Mouse (Mus musculus): Measurements from ENCODE around the gene Rps16. TPM values are rescaled to one million over a fixed set of nuclear protein-coding genes. Genes with fewer than 3 reads are reported as not detected.

Rps16 gene
- polyA plus RNA-seq, 1 experiment from 2014 or later: 1,198 TPM

GRCm38 (mm10) chr7:28341381-28341780 is 9.1 kb upstream of the Rps16 start:
- H3K4me2 ChIP-seq (ENCODE audit: low read length): no peak overlapping the region
- 0 out of 2 replicates have a peak overlapping the region, but pooled peaks have one; percentile 36 for H3K27ac ChIP-seq
- H3K4me1 ChIP-seq (replicated peaks; ENCODE audit: insufficient read depth, low read length): 0 out of 2 replicates have a peak, but pooled peaks cover 4% of the 10 kb centered on the region
- H3K27me3 ChIP-seq (ENCODE audit: insufficient read depth, low read length): no peaks in the 10 kb centered on the region
- H3K4me3 ChIP-seq (replicated peaks; ENCODE audit: low read depth, low read length): no peak overlapping the region
- WGBS: 9% methylated on average over 7 of the region's 7 CpGs
- DNase-seq (ENCODE audit: low spot score) (peak; percentile 15), ATAC-seq (replicated peaks; ENCODE audit: low FRiP score, low read depth) (no peak)
- 0 out of 2 replicates have a peak overlapping the region, but pooled peaks have one; percentile 27 for H3K9ac ChIP-seq (ENCODE audit: low read depth, low read length)
- H3K36me3 ChIP-seq (ENCODE audit: insufficient read depth, low read length): no peaks in the 10 kb centered on the region
- no peak for TF ChIP-seq CTCF (IDR thresholded peaks at IDR 0.05; ENCODE audit: low read depth)
- no peaks in the 10 kb centered on the region for H3K9me3 ChIP-seq (replicated peaks; ENCODE audit: low read length)

GRCm38 (mm10) chr7:28344637-28345036 is 5.8 kb upstream of the Rps16 start:
- H3K4me2 ChIP-seq (ENCODE audit: low read length): no peak overlapping the region
- no peak overlapping the region; the same call in 1 of the 2 replicates for H3K27ac ChIP-seq
- no peak overlapping the region for H3K4me3 ChIP-seq (replicated peaks; ENCODE audit: low read depth, low read length)
- peak; percentile 68 for DNase-seq (ENCODE audit: low spot score)
- H3K9ac ChIP-seq (ENCODE audit: low read depth, low read length): no peak overlapping the region
- H3K4me1 ChIP-seq (replicated peaks; ENCODE audit: insufficient read depth, low read length): 0 out of 2 replicates have a peak, but pooled peaks cover under 1% of the 10 kb centered on the region
- ATAC-seq (replicated peaks; ENCODE audit: low FRiP score, low read depth): no peak
- H3K27me3 ChIP-seq (ENCODE audit: insufficient read depth, low read length): no peaks in the 10 kb centered on the region
- H3K36me3 ChIP-seq (ENCODE audit: insufficient read depth, low read length): no peaks in the 10 kb centered on the region
- TF ChIP-seq CTCF (IDR thresholded peaks at IDR 0.05; ENCODE audit: low read depth): peak; percentile 92
- H3K9me3 ChIP-seq (replicated peaks; ENCODE audit: low read length): no peaks in the 10 kb centered on the region
- 4% methylated on average over 4 of the region's 4 CpGs for WGBS

- no peak for DNase-seq (ENCODE audit: low spot score)
- no peak for TF ChIP-seq CTCF (IDR thresholded peaks at IDR 0.05; ENCODE audit: low read depth)
- Histone ChIP-seq H3K36me3 (ENCODE audit: insufficient read depth, low read length) (no peaks in the 10 kb centered on the region), H3K4me2 (ENCODE audit: low read length) (no peak overlapping the region), H3K4me3 (replicated peaks; ENCODE audit: low read depth, low read length) (no peak overlapping the region), H3K27ac (no peak overlapping the region), H3K4me1 (replicated peaks; ENCODE audit: insufficient read depth, low read length) (peaks cover 7% of the 10 kb centered on the region; the same call in 1 of the 2 replicates), H3K9ac (ENCODE audit: low read depth, low read length) (no peak overlapping the region), H3K9me3 (replicated peaks; ENCODE audit: low read length) (no peaks in the 10 kb centered on the region), H3K27me3 (ENCODE audit: insufficient read depth, low read length) (no peaks in the 10 kb centered on the region)
- no peak for ATAC-seq (replicated peaks; ENCODE audit: low FRiP score, low read depth)
- 45% methylated on average over 3 of the region's 3 CpGs for WGBS
Observed at GRCm38 (mm10) chr7:28347746-28348145, 2.7 kb upstream of the Rps16 start.

DNA sequence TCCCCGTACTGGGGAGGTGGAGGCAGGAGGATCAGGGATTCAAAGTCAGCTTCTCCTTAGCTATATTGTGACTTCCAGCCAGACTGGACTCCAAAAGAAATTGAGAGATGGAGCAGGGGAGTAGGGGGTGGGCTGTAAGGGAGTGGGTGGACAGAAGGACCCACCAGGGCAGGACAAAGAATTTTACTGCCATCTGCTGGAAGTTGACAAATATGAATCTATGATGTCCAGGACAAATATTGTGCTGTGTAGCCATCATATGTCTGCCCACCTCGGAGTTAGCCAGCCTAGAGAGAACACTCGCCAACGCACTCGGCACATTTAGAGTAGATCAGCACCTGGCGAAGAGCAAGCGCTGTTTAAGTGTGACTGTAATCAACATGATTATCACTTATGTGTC is 1.9 kb upstream of the Rps16 start:
- no peaks in the 10 kb centered on the region for H3K27me3 ChIP-seq (ENCODE audit: insufficient read depth, low read length)

GRCm38 (mm10) chr7:28351676-28352191 is 1.3 kb downstream of the Rps16 start:
- peak overlapping the region; percentile 96 for H3K9ac ChIP-seq (ENCODE audit: low read depth, low read length)
- peak overlapping the region; percentile 91 for H3K4me2 ChIP-seq (ENCODE audit: low read length)
- no peaks in the 10 kb centered on the region for H3K9me3 ChIP-seq (replicated peaks; ENCODE audit: low read length)
- H3K36me3 ChIP-seq (ENCODE audit: insufficient read depth, low read length): peaks cover 20% of the 10 kb centered on the region
- H3K4me1 ChIP-seq (replicated peaks; ENCODE audit: insufficient read depth, low read length): peaks cover 7% of the 10 kb centered on the region; the same call in 1 of the 2 replicates
- 32% methylated on average over 4 of the region's 4 CpGs for WGBS
- peak; percentile 22 for DNase-seq (ENCODE audit: low spot score)
- TF ChIP-seq CTCF (IDR thresholded peaks at IDR 0.05; ENCODE audit: low read depth): no peak
- 0 out of 2 replicates have a peak overlapping the region, but pooled peaks have one; percentile 8 for H3K27ac ChIP-seq
- H3K27me3 ChIP-seq (ENCODE audit: insufficient read depth, low read length): no peaks in the 10 kb centered on the region
- H3K4me3 ChIP-seq (replicated peaks; ENCODE audit: low read depth, low read length): peak overlapping the region; percentile 91
- no peak for ATAC-seq (replicated peaks; ENCODE audit: low FRiP score, low read depth)

More for the DNA sequence above, 1.9 kb upstream of the Rps16 start:
- ATAC-seq (replicated peaks; ENCODE audit: low FRiP score, low read depth) (no peak), DNase-seq (ENCODE audit: low spot score) (peak; percentile 28)
- WGBS: 86% methylated on average over 7 of the region's 7 CpGs
- Histone ChIP-seq H3K4me2 (ENCODE audit: low read length) (no peak overlapping the region), H3K9me3 (replicated peaks; ENCODE audit: low read length) (no peaks in the 10 kb centered on the region), H3K36me3 (ENCODE audit: insufficient read depth, low read length) (peaks cover 8% of the 10 kb centered on the region), H3K4me1 (replicated peaks; ENCODE audit: insufficient read depth, low read length) (peaks cover 7% of the 10 kb centered on the region; the same call in 1 of the 2 replicates), H3K4me3 (replicated peaks; ENCODE audit: low read depth, low read length) (no peak overlapping the region), H3K27ac (no peak overlapping the region), H3K9ac (ENCODE audit: low read depth, low read length) (no peak overlapping the region)
- TF ChIP-seq CTCF (IDR thresholded peaks at IDR 0.05; ENCODE audit: low read depth): peak; percentile 51

DNA sequence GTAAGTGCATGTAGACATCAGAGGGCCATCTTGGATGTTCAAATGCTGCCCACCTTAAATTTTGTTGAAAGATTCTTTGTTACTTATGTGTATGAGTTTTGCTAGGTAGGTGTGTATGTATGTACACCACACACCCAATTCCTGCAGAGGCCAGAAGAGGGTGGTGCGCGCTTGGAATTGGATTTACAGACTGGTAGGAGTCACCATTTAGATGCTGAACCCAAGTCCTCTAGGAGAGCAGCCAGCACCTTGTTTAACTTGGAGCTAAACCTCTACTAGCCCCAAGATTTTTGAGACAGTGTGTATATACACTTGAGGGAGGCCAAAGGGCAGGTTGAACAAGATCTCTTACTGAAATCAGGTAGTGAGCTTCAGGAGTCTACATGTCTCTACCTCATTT is 2.8 kb downstream of the Rps16 start:
- H3K27me3 ChIP-seq (ENCODE audit: insufficient read depth, low read length): no peaks in the 10 kb centered on the region
- ATAC-seq (replicated peaks; ENCODE audit: low FRiP score, low read depth) (no peak), DNase-seq (ENCODE audit: low spot score) (peak; percentile 45)
- TF ChIP-seq CTCF (IDR thresholded peaks at IDR 0.05; ENCODE audit: low read depth): peak; percentile 48; the same call in 1 of the 2 replicates
- WGBS: 90% methylated on average over 2 of the region's 2 CpGs
- peaks cover 20% of the 10 kb centered on the region for H3K36me3 ChIP-seq (ENCODE audit: insufficient read depth, low read length)
- H3K9ac ChIP-seq (ENCODE audit: low read depth, low read length): no peak overlapping the region
- H3K4me3 ChIP-seq (replicated peaks; ENCODE audit: low read depth, low read length): no peak overlapping the region
- no peaks in the 10 kb centered on the region for H3K9me3 ChIP-seq (replicated peaks; ENCODE audit: low read length)
- no peak overlapping the region for H3K27ac ChIP-seq
- H3K4me2 ChIP-seq (ENCODE audit: low read length): no peak overlapping the region
- peaks cover 15% of the 10 kb centered on the region; the same call in 1 of the 2 replicates for H3K4me1 ChIP-seq (replicated peaks; ENCODE audit: insufficient read depth, low read length)

All from kidney, postnatal 0 days (tissue).